Mouse (Mus musculus) cerebellum, adult 9-10 months (tissue): ENCODE results near the gene Itgb1bp1.

ENCODE experiments used
- DNase-seq: peaks from one replicate; pipeline ENCODE4 v3.0.0; 2022

Gene Itgb1bp1

GRCm38 (mm10) chr12:21301324-21301723 lies 15.2 kb upstream of the Itgb1bp1 start:
- no peak for DNase-seq

GRCm38 (mm10) chr12:21298856-21299255 lies 12.8 kb upstream of the Itgb1bp1 start:
- DNase-seq, result no peak

- no peak for DNase-seq
These were observed 3.6 kb upstream of the Itgb1bp1 start for GRCm38 (mm10) chr12:21289651-21290050.

- peak; percentile 18 for DNase-seq
These were observed 2.8 kb upstream of the Itgb1bp1 start for GRCm38 (mm10) chr12:21288716-21289395.

- DNase-seq, result no peak
These were observed 897 bp upstream of the Itgb1bp1 start for GRCm38 (mm10) chr12:21286712-21287650.

GRCm38 (mm10) chr12:21285508-21286242 lies 409 bp downstream of the Itgb1bp1 start:
- DNase-seq, result no peak

- DNase-seq, result peak; percentile 44
These were observed 1.2 kb downstream of the Itgb1bp1 start, which contains the start of gene Cpsf3 for GRCm38 (mm10) chr12:21284761-21285441. Gene Cpsf3, plus strand, starts transcription at chr12:21285391.

GRCm38 (mm10) chr12:21277352-21277864 lies 8.7 kb downstream of the Itgb1bp1 start:
- peak; percentile 46 for DNase-seq

GRCm38 (mm10) chr12:21274446-21274845 lies 11.6 kb downstream of the Itgb1bp1 start:
- peak; percentile 86 for DNase-seq

- DNase-seq, result peak; percentile 85
These were observed 17.9 kb downstream of the Itgb1bp1 start for GRCm38 (mm10) chr12:21268083-21268616.

- no peak for DNase-seq
These were observed 19.3 kb downstream of the Itgb1bp1 start for GRCm38 (mm10) chr12:21266784-21267098.

GRCm38 (mm10) chr12:21265946-21266783 lies 19.9 kb downstream of the Itgb1bp1 start:
- peak; percentile 75 for DNase-seq

- DNase-seq, result peak; percentile 18
These were observed 20.6 kb downstream of the Itgb1bp1 start for GRCm38 (mm10) chr12:21265501-21265900.

GRCm38 (mm10) chr12:21264970-21265369 lies 21.1 kb downstream of the Itgb1bp1 start:
- no peak for DNase-seq

GRCm38 (mm10) chr12:21264241-21264640 lies 21.8 kb downstream of the Itgb1bp1 start:
- DNase-seq, result no peak

- DNase-seq, result no peak
These were observed 22.8 kb downstream of the Itgb1bp1 start for GRCm38 (mm10) chr12:21263256-21263655.

- no peak for DNase-seq
These were observed 24.6 kb downstream of the Itgb1bp1 start for GRCm38 (mm10) chr12:21261521-21261920.

- DNase-seq, result no peak
These were observed 25.4 kb downstream of the Itgb1bp1 start for GRCm38 (mm10) chr12:21260494-21261256.

GRCm38 (mm10) chr12:21247711-21248392 lies 38.2 kb downstream of the Itgb1bp1 start:
- no peak for DNase-seq
